Mouse (Mus musculus) heart, embryonic 13.5 days (tissue): ENCODE measurements around the gene Rps11. TPM values are rescaled to one million over a fixed set of nuclear protein-coding genes. Genes with fewer than 3 reads are reported as not detected.
"Not testable (repeated sequence)": the region's sequence is repeated elsewhere in the genome, so short reads cannot be mapped to it uniquely, and the experiment has no call there.

Experiments
- ATAC-seq: fragments of 200-750 bp; cut with Nextera tagmentation; 2 replicates; pipeline ENCODE4 v1.8.0; 2017; ENCODE audit warnings: moderate TSS enrichment; ENCODE audit not compliant: insufficient number of reproducible peaks, low FRiP score, low TSS enrichment; ENCODE audit errors: extremely low read depth
- H3K27ac ChIP-seq: fragments of 300-500 bp; sonication (generic); replicated peaks from 2 replicates; pipeline ENCODE4 v1.5.1; 2015; ENCODE audit warnings: moderate library complexity, mild to moderate bottlenecking, inconsistent platforms
- H3K27me3 ChIP-seq: fragments of 300-500 bp; sonication (generic); replicated peaks from 2 replicates; pipeline ENCODE4 v1.6.1; 2015; ENCODE audit warnings: mild to moderate bottlenecking, inconsistent platforms
- H3K36me3 ChIP-seq: fragments of 300-500 bp; sonication (generic); 2 replicates; pipeline ENCODE4 v1.6.1; 2015; ENCODE audit warnings: mild to moderate bottlenecking, inconsistent platforms
- H3K4me1 ChIP-seq: fragments of 300-500 bp; sonication (generic); 2 replicates; pipeline ENCODE4 v1.6.1; 2015; ENCODE audit warnings: inconsistent platforms
- H3K4me2 ChIP-seq: fragments of 300-500 bp; sonication (generic); 2 replicates; pipeline ENCODE4 v1.6.1; 2015; ENCODE audit warnings: inconsistent platforms, mild to moderate bottlenecking, moderate library complexity
- H3K4me3 ChIP-seq: fragments of 300-500 bp; sonication (generic); 2 replicates; pipeline ENCODE4 v1.5.1; 2015; ENCODE audit warnings: moderate library complexity, mild to moderate bottlenecking, inconsistent platforms
- H3K9ac ChIP-seq: fragments of 300-500 bp; sonication (generic); 2 replicates; pipeline ENCODE4 v1.6.1; 2015; ENCODE audit warnings: inconsistent platforms, mild to moderate bottlenecking, moderate library complexity
- H3K9me3 ChIP-seq: fragments of 300-500 bp; sonication (generic); 2 replicates; pipeline ENCODE4 v1.6.1; 2016; ENCODE audit warnings: inconsistent platforms
- WGBS: fragments of 180-500 bp; shearing (Covaris S2); methylation state at CpG from one replicate; pipeline ENCODE4 v1.1.7; 2015; ENCODE audit warnings: mixed read lengths; 5-methylcytosine and 5-hydroxymethylcytosine counted together
- polyA plus RNA-seq: library from polyadenylated mRNA; unstranded; fragments of >200 nt; fragmentation: Nextera tagmentation; extraction: Ambion mirVana; gene quantifications from 2 replicates; pipeline ENCODE4 v1.2.1, GENCODE M21; 2015

Rps11 gene
- 982 and 1,095 TPM in 2 replicates for polyA plus RNA-seq

DNA sequence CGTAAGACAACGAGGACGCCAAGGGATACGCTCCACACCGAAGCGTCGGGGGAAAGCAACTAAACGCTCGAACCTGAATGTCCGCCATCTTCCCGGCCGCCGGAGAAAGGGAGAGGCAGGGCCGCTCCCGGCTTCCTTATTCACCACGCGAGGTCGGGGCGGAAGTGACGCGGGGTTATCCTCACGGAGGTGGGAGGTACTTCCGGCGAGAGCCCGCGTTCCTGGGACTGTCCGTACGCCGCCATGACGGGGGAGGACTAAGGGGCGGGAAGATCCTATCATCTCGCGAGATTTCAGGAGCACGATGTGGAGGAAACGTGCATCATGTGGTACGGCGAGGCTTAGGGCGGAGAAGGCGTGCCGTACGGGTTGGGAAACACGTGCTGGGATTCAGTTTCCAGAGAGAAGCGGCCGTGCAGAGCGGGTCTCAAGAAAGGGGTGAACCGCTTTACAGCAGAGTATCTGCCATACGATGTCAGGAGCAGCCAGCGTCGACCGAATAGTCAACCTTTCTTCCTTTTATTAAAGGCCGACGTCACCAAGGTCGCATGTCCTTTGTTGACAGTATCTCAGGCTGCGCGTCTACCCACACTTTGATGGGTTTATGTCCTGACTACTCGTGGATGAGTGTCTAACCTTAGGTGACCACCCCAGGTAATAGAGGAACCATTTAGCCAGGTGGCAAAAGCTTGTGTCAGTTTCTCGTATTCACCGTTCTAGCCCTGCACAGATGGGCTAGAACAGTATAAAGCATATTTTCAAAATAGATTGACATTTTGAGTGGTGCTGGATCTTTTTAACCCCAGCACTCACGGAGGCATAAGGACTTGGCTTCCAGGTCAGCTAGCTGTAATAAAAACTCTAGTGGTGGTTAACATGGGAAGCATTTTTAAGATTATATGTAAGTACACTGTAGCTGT is at the start of gene Rps11:
TSS of gene Rps11 (minus strand) at position 216 of the 920 bp plus-strand sequence.
- H3K4me3 ChIP-seq = peak within 1 kb of the TSS; percentile 85
- 1% methylated on average over 59 of the region's 59 CpGs for WGBS
- ATAC-seq = peak; percentile 82
- H3K27ac ChIP-seq = peak within 1 kb of the TSS; percentile 94
- peak within 1 kb of the TSS; percentile 76 for H3K4me2 ChIP-seq
- H3K9me3 ChIP-seq = no peaks in the 10 kb centered on the region
- peaks cover 68% of the 10 kb centered on the region for H3K36me3 ChIP-seq
- H3K9ac ChIP-seq = peak within 1 kb of the TSS; percentile 100
- H3K4me1 ChIP-seq = peaks cover 59% of the 10 kb centered on the region
- no peaks in the 10 kb centered on the region for H3K27me3 ChIP-seq

DNA sequence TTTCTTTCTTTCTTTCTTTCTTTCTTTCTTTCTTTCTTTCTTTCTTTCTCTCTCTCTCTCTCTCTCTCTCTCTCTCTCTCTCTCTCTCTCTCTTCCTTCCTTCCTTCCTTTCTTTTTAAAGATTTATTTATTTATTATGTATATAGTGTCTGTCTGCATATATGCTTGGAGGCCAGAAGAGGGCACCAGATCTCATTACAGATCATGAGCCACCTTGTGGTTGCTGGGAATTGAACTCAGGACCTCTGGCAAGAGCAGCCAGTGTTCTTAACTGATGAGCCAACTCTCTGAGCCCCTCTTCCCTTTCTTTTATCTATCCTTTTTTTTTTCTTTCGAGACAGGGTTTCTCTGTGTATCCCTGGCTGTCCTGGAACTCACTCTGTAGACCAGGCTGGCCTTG is 49.5 kb upstream of the Rps11 start:
- H3K36me3 ChIP-seq = peaks cover 13% of the 10 kb centered on the region
- not testable (repeated sequence) for ATAC-seq, H3K4me3 ChIP-seq, H3K27ac ChIP-seq, H3K4me2 ChIP-seq, H3K9ac ChIP-seq
- H3K4me1 ChIP-seq = peaks cover 11% of the 10 kb centered on the region
- H3K9me3 ChIP-seq = peaks cover 37% of the 10 kb centered on the region
- WGBS = 46% methylated on average over 1 of the region's 1 CpGs
- peaks cover 95% of the 10 kb centered on the region for H3K27me3 ChIP-seq

DNA sequence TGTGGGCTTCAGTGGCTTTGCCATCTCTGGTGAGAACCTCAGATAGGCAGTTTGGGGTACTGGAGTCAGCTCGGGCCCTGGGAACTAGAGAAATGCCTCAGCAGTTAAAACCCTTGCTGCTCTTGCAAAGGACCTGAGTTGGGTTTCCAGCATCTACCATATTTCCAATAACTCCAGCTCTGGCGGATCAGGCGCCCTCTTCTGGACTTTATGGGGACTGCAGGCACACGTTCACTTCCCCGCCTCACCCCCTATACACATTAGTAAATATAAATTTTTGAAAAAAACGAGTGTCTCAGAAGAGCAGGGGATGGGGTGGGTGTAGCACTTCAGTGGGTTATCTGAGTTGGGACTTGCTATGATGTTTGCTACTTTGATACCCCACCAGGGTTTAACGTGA is 48.7 kb upstream of the Rps11 start:
- peaks cover 39% of the 10 kb centered on the region for H3K9me3 ChIP-seq
- 51% methylated on average over 7 of the region's 7 CpGs for WGBS
- H3K36me3 ChIP-seq = peaks cover 13% of the 10 kb centered on the region
- ATAC-seq = no peak
- peaks cover 95% of the 10 kb centered on the region for H3K27me3 ChIP-seq
- H3K27ac ChIP-seq = no peak overlapping the region
- no peak overlapping the region for H3K9ac ChIP-seq
- H3K4me2 ChIP-seq = no peak overlapping the region
- H3K4me1 ChIP-seq = peaks cover 11% of the 10 kb centered on the region
- H3K4me3 ChIP-seq = no peak overlapping the region

DNA sequence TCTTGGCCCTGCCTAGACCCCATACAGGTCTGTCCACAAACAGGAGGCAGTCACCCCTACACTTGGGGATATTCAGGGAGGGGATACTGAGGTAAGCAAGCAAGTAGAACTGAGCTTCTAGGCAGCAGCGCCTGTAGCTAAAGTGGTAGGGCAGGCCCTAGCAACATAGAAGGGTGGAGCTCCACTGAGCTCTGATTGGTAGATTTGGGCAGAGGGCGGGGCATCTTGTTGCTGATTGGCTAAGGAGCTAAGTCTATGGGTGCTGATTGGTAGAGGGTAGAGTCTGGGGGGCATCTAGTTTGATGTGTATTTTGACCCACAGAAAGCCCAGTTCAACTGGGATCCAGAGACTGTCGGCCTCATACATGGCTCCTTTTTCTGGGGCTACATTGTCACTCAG is 45.3 kb upstream of the Rps11 start:
- H3K27me3 ChIP-seq = peaks cover 95% of the 10 kb centered on the region
- H3K4me1 ChIP-seq = peaks cover 9% of the 10 kb centered on the region
- no peak overlapping the region for H3K27ac ChIP-seq
- H3K4me2 ChIP-seq = no peak overlapping the region
- no peak overlapping the region for H3K9ac ChIP-seq
- H3K9me3 ChIP-seq = peaks cover 39% of the 10 kb centered on the region
- 81% methylated on average over 3 of the region's 3 CpGs for WGBS
- no peak for ATAC-seq
- H3K4me3 ChIP-seq = no peak overlapping the region
- peaks cover 13% of the 10 kb centered on the region for H3K36me3 ChIP-seq

DNA sequence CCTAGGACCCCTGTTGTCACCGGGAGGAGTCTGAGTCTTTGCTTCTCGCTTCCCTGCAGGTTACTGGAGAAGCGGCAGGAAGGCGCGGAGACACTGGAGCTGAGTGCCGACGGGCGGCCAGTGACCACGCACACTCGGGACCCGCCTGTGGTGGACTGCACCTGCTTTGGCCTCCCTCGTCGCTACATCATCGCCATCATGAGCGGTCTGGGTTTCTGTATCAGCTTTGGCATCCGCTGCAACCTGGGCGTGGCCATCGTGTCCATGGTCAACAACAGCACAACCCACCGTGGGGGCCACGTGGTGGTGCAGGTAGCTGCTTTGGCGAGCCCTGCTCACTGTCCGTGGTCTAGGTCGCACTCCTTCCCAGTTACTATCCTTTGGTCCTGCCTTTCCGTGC is 44.4 kb upstream of the Rps11 start:
- no peak overlapping the region for H3K4me3 ChIP-seq
- no peak for ATAC-seq
- no peak overlapping the region for H3K27ac ChIP-seq
- no peak overlapping the region for H3K4me2 ChIP-seq
- peaks cover 95% of the 10 kb centered on the region for H3K27me3 ChIP-seq
- WGBS = 6% methylated on average over 24 of the region's 24 CpGs
- H3K9ac ChIP-seq = no peak overlapping the region
- peaks cover 39% of the 10 kb centered on the region for H3K9me3 ChIP-seq
- peaks cover 13% of the 10 kb centered on the region for H3K36me3 ChIP-seq
- H3K4me1 ChIP-seq = peaks cover 16% of the 10 kb centered on the region

DNA sequence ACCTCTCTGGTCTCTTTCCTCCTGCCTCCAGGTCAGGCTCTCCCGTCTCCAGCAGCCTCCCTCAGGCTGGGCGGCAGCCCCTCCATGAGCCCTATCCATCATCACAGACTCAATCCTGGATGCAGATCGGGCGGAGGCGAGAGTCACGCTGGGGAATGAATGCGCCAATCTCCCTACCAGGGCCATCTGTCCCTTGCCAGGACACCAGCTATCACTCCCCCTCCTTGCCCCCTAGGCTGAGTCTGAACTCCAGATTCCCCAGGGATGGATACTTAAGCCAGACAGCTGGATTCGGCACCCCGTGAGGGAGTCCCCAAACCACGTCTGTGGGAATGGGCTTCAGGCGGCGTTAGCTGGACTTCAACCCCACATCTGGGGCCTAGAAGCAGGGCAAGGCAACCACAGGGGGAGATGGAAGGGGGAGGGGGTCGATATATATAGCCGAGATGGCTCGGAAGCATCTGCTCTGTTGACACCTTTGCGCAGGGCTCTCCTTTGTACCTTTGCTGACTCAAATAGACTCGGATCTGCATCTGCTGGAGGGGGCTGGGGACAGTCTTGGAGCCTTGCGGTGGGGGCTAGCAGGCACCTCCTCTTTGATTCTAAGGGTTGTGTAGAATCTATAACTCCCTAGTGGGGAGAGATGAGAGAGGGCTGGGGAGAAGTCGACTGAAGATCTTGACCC is 43.7 kb upstream of the Rps11 start:
- H3K27ac ChIP-seq = no peak overlapping the region
- peaks cover 97% of the 10 kb centered on the region for H3K27me3 ChIP-seq
- H3K36me3 ChIP-seq = peaks cover 13% of the 10 kb centered on the region
- ATAC-seq = no peak
- peaks cover 39% of the 10 kb centered on the region for H3K9me3 ChIP-seq
- no peak overlapping the region; the same call in 1 of the 2 replicates for H3K4me3 ChIP-seq
- no peak overlapping the region for H3K4me2 ChIP-seq
- peaks cover 16% of the 10 kb centered on the region for H3K4me1 ChIP-seq
- 4% methylated on average over 19 of the region's 19 CpGs for WGBS
- H3K9ac ChIP-seq = no peak overlapping the region

DNA sequence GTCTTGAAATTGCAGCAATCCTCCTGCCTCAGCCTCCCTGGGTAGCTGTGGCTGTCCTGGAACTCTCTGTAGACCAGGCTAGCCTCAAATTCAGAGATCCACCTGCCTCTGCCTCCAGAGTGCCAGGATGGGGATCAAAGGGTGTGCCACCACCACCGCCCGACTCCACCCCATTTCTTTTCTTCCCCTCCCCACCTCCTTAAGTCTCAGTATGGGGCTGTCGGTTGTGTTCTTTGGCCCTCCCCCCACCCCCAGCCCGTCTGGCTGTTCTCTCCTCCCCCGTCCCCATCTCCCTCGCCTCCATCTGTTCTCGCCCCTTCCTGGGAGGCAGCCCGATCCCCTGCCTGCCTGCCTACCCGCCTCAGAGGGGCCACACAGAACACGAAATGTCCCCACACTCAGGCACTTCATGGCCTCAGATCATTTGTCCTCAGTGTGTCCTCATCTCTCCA is 42.7 kb upstream of the Rps11 start:
- Histone ChIP-seq H3K4me2 (no peak overlapping the region), H3K4me3 (no peak overlapping the region), H3K4me1 (peaks cover 24% of the 10 kb centered on the region), H3K9ac (no peak overlapping the region), H3K27ac (no peak overlapping the region), H3K27me3 (peaks cover 95% of the 10 kb centered on the region), H3K9me3 (peaks cover 33% of the 10 kb centered on the region), H3K36me3 (peaks cover 13% of the 10 kb centered on the region)
- no peak for ATAC-seq
- 16% methylated on average over 10 of the region's 10 CpGs for WGBS

DNA sequence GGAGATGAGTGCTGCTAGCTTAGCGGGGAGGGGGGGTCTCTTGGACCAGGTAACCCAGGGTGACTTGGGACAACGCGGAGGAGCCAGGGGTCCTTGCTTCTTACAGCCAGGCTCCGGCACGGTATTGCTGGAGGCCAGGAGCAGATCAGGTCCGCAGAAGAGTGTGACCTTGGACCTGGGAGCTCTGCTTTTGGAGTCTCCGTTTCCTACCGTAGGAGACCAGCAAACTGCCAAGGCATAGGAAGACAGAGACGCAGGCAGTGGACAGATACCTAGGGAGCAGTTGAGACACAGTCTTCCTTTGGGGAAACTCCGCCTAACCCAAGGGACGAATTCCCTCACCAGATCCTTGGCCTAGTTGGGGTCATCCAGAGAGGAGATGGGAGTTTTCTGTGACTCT is 41.5 kb upstream of the Rps11 start:
- no peak for ATAC-seq
- no peak overlapping the region for H3K4me2 ChIP-seq
- H3K9me3 ChIP-seq = peaks cover 21% of the 10 kb centered on the region

DNA sequence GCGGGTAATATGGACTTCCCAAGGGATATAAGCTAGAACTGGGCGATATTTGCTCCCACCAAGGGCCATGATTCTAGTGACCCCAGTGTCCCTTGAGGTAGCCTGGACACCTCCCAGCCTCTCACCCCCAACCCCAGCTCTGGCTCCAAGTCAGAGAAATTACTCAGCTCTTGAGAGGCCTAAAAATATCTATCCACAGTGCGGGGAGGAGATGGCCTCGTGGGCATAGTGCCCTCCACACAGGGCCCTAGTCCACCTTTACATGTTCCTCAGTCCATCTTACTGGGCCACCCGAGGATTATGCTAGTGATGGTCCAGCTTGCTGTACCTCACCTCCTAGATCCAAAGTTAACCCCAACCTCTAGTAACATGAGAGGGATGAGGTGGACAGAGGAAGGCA is 40.6 kb upstream of the Rps11 start:
- no peak overlapping the region for H3K9ac ChIP-seq
- H3K27ac ChIP-seq = no peak overlapping the region
- H3K4me3 ChIP-seq = 0 out of 2 replicates have a peak overlapping the region, but pooled peaks have one; percentile 53
- ATAC-seq = no peak
- H3K27me3 ChIP-seq = peaks cover 76% of the 10 kb centered on the region
- peaks cover 12% of the 10 kb centered on the region for H3K9me3 ChIP-seq
- peaks cover 24% of the 10 kb centered on the region for H3K4me1 ChIP-seq
- H3K36me3 ChIP-seq = peaks cover 20% of the 10 kb centered on the region
- no peak overlapping the region for H3K4me2 ChIP-seq
- WGBS = 49% methylated on average over 5 of the region's 5 CpGs

More for the DNA sequence above, 41.5 kb upstream of the Rps11 start:
- Histone ChIP-seq H3K36me3 (peaks cover 16% of the 10 kb centered on the region), H3K4me1 (peaks cover 24% of the 10 kb centered on the region), H3K9ac (no peak overlapping the region), H3K27me3 (peaks cover 83% of the 10 kb centered on the region), H3K27ac (no peak overlapping the region), H3K4me3 (no peak overlapping the region)
- WGBS = 45% methylated on average over 11 of the region's 11 CpGs

DNA sequence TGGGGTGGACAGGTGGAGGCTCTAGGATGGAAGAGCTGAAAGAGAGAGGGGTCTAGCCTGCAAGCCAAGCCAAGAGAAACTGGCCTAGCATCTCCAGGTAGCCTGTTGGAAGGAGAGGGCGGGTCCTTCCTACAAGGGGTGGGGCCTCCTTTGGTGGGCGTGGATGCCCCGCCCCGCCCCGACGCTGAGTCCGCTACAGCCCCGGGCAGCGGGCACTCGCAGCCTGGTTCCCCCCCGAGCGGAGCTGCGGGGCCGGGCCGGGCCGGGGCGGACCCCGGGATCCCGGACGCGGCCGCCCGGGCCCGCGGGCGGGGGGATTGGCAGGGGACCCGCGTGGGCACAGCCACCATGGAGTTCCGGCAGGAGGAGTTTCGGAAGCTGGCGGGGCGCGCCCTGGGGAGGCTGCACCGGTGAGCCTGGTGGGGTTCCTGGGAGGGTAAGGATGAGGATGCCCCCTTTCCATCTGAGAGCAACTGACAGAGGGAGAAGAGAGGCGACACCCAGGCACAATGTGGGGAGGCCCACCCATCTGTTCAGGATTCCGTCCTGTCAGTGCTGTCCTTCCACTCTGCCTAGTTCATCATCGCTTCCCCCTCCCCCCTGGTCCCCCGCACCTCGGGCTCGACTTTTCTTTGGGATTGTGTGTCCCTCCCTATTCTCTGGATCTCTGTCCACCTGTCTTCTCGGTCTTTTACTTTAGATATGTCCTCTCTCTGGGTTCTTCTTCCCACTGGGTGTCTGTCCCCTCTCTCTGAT is 39.7 kb upstream of the Rps11 start, which contains the start of gene Slc17a7:
TSS of gene Slc17a7 (plus strand) at position 215 of the 756 bp plus-strand sequence.
- Histone ChIP-seq H3K27ac (no peak within 1 kb of the TSS), H3K9ac (peak within 1 kb of the TSS; percentile 73), H3K4me1 (peaks cover 24% of the 10 kb centered on the region), H3K4me3 (peak within 1 kb of the TSS; percentile 53), H3K36me3 (peaks cover 22% of the 10 kb centered on the region), H3K9me3 (peaks cover 3% of the 10 kb centered on the region), H3K4me2 (peak within 1 kb of the TSS; percentile 81), H3K27me3 (peaks cover 67% of the 10 kb centered on the region)
- peak; percentile 43; the same call in 1 of the 2 replicates for ATAC-seq
- WGBS = 2% methylated on average over 41 of the region's 41 CpGs
